Mouse (Mus musculus) limb, embryonic 13.5 days (tissue): ENCODE results near the gene Tbc1d9. TPM values are rescaled to one million over a fixed set of nuclear protein-coding genes. Genes with fewer than 3 reads are reported as not detected.

ENCODE experiments used
- ATAC-seq: fragments of 200-750 bp; cut with Nextera tagmentation; 2 replicates; pipeline ENCODE4 v1.8.0; 2017; ENCODE audit warnings: low read depth, moderate number of reproducible peaks, moderate TSS enrichment; ENCODE audit not compliant: low FRiP score
- H3K27ac ChIP-seq: fragments of 300-500 bp; sonication (generic); 2 replicates; pipeline ENCODE4 v1.5.1; 2015; ENCODE audit warnings: inconsistent platforms, mild to moderate bottlenecking, moderate library complexity
- H3K27me3 ChIP-seq: fragments of 300-500 bp; sonication (generic); 2 replicates; pipeline ENCODE4 v1.6.1; 2015; ENCODE audit warnings: mild to moderate bottlenecking, inconsistent platforms
- H3K36me3 ChIP-seq: fragments of 300-500 bp; sonication (generic); 2 replicates; pipeline ENCODE4 v1.6.1; 2015; ENCODE audit warnings: inconsistent platforms, mild to moderate bottlenecking, moderate library complexity
- H3K4me1 ChIP-seq: fragments of 300-500 bp; sonication (generic); 2 replicates; pipeline ENCODE4 v1.6.1; 2015; ENCODE audit warnings: inconsistent platforms
- H3K4me2 ChIP-seq: fragments of 300-500 bp; sonication (generic); replicated peaks from 2 replicates; pipeline ENCODE4 v1.6.1; 2015; ENCODE audit warnings: inconsistent platforms, mild to moderate bottlenecking, moderate library complexity
- H3K4me3 ChIP-seq: fragments of 300-500 bp; sonication (generic); 2 replicates; pipeline ENCODE4 v1.5.1; 2015; ENCODE audit warnings: moderate library complexity, mild to moderate bottlenecking, inconsistent platforms
- H3K9ac ChIP-seq: fragments of 300-500 bp; sonication (generic); 2 replicates; pipeline ENCODE4 v1.6.1; 2015; ENCODE audit warnings: mild to moderate bottlenecking, inconsistent platforms
- H3K9me3 ChIP-seq: fragments of 300-500 bp; sonication (generic); 2 replicates; pipeline ENCODE4 v1.6.1; 2016; ENCODE audit warnings: inconsistent platforms
- WGBS: fragments of 180-500 bp; shearing (Covaris S2); methylation state at CpG from one replicate; pipeline ENCODE4 v1.1.7; 2015; 5-methylcytosine and 5-hydroxymethylcytosine counted together
- polyA plus RNA-seq: library from polyadenylated mRNA; unstranded; fragments of >200 nt; fragmentation: Nextera tagmentation; extraction: Ambion mirVana; gene quantifications from 2 replicates; pipeline ENCODE4 v1.2.1, GENCODE M21; 2015

Gene Tbc1d9
- polyA plus RNA-seq = 1.5 and 1.7 TPM in 2 replicates

- peak; percentile 89 for ATAC-seq
- WGBS = under 1% methylated on average over 63 of the region's 63 CpGs
- peak within 1 kb of the TSS; percentile 75 for H3K4me3 ChIP-seq
- peak within 1 kb of the TSS; percentile 65 for H3K27ac ChIP-seq
- peak within 1 kb of the TSS; percentile 83 for H3K9ac ChIP-seq
- no peaks in the 10 kb centered on the region for H3K9me3 ChIP-seq
- H3K27me3 ChIP-seq = peaks cover 23% of the 10 kb centered on the region
- H3K4me2 ChIP-seq = peak within 1 kb of the TSS; percentile 86
- H3K4me1 ChIP-seq = peaks cover 11% of the 10 kb centered on the region; the same call in 1 of the 2 replicates
- H3K36me3 ChIP-seq = no peaks in the 10 kb centered on the region
Observed at GRCm38 (mm10) chr8:83165235-83165930, at the start of gene Tbc1d9. Tbc1d9 (plus strand) TSS chr8:83165352.

GRCm38 (mm10) chr8:83135086-83135485 is 30.1 kb upstream of the Tbc1d9 start:
- Histone ChIP-seq H3K9ac (no peak overlapping the region), H3K9me3 (no peaks in the 10 kb centered on the region), H3K4me3 (no peak overlapping the region), H3K4me2 (no peak overlapping the region), H3K4me1 (0 out of 2 replicates have a peak, but pooled peaks cover 6% of the 10 kb centered on the region), H3K27me3 (no peaks in the 10 kb centered on the region), H3K27ac (no peak overlapping the region), H3K36me3 (no peaks in the 10 kb centered on the region)
- ATAC-seq = no peak
- 67% methylated on average over 2 of the region's 2 CpGs for WGBS

GRCm38 (mm10) chr8:83140068-83140467 is 25.1 kb upstream of the Tbc1d9 start:
- Histone ChIP-seq H3K4me2 (no peak overlapping the region), H3K9ac (no peak overlapping the region), H3K9me3 (0 out of 2 replicates have a peak, but pooled peaks cover 3% of the 10 kb centered on the region), H3K4me3 (no peak overlapping the region), H3K4me1 (0 out of 2 replicates have a peak, but pooled peaks cover 6% of the 10 kb centered on the region), H3K27me3 (no peaks in the 10 kb centered on the region), H3K36me3 (no peaks in the 10 kb centered on the region), H3K27ac (no peak overlapping the region)
- no peak for ATAC-seq
- WGBS = 86% methylated on average over 1 of the region's 1 CpGs

DNA sequence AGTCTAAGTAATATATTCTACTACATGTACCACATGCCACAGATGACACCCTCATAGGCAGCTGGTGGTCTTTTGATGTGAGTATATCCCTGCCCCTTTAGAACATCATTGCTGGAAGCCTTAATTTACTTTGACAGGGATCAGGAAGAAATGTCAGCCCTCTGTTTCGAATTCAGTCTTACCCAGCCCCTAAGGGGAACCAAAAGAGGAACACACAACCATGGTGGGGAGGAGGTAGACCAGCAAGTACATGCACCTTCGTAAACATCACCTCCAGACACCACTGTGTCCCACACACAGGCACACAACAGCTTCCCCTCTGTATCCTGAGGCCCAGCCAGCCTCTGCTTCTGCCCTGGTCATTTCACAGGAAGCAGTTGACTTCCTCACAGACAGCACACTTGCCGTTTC is 24.4 kb upstream of the Tbc1d9 start:
- Histone ChIP-seq H3K9me3 (0 out of 2 replicates have a peak, but pooled peaks cover 3% of the 10 kb centered on the region), H3K4me1 (0 out of 2 replicates have a peak, but pooled peaks cover under 1% of the 10 kb centered on the region), H3K27ac (no peak overlapping the region), H3K36me3 (no peaks in the 10 kb centered on the region), H3K4me3 (no peak overlapping the region), H3K4me2 (no peak overlapping the region), H3K9ac (no peak overlapping the region), H3K27me3 (no peaks in the 10 kb centered on the region)
- 61% methylated on average over 3 of the region's 3 CpGs for WGBS
- no peak for ATAC-seq

DNA sequence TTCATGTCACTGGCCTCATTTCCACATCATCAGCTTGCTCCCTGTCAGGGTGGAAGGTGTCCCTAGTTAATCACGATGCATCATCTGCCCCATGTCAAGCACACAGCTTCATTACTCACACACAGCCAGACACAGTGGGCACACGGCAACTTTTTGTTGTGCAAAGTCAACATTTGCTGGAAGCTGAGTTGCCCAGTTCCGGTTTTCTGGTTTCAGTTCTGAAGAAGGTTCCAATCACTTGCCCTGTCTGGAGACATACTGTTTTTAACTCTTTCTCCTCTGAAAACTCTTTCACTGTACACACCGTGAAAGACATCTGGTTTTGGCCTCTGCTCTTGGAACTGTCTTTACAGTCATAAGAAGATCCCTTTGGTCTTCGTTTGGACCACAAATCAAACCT is 23.8 kb upstream of the Tbc1d9 start:
- Histone ChIP-seq H3K9me3 (0 out of 2 replicates have a peak, but pooled peaks cover 3% of the 10 kb centered on the region), H3K27ac (no peak overlapping the region), H3K36me3 (no peaks in the 10 kb centered on the region), H3K9ac (no peak overlapping the region), H3K4me1 (no peaks in the 10 kb centered on the region), H3K4me2 (no peak overlapping the region), H3K27me3 (no peaks in the 10 kb centered on the region), H3K4me3 (no peak overlapping the region)
- ATAC-seq = no peak
- 77% methylated on average over 5 of the region's 5 CpGs for WGBS

GRCm38 (mm10) chr8:83144601-83145000 is 20.6 kb upstream of the Tbc1d9 start:
- H3K4me2 ChIP-seq = no peak overlapping the region
- H3K9ac ChIP-seq = no peak overlapping the region
- no peaks in the 10 kb centered on the region for H3K4me1 ChIP-seq
- no peak for ATAC-seq
- 88% methylated on average over 4 of the region's 4 CpGs for WGBS
- H3K9me3 ChIP-seq = 0 out of 2 replicates have a peak, but pooled peaks cover 3% of the 10 kb centered on the region
- no peak overlapping the region for H3K4me3 ChIP-seq
- H3K27me3 ChIP-seq = no peaks in the 10 kb centered on the region
- no peaks in the 10 kb centered on the region for H3K36me3 ChIP-seq
- H3K27ac ChIP-seq = no peak overlapping the region

- no peak overlapping the region for H3K9ac ChIP-seq
- ATAC-seq = no peak
- 87% methylated on average over 3 of the region's 3 CpGs for WGBS
- H3K36me3 ChIP-seq = no peaks in the 10 kb centered on the region
- H3K27me3 ChIP-seq = no peaks in the 10 kb centered on the region
- no peak overlapping the region for H3K4me2 ChIP-seq
- H3K27ac ChIP-seq = no peak overlapping the region
- H3K4me1 ChIP-seq = no peaks in the 10 kb centered on the region
- 0 out of 2 replicates have a peak, but pooled peaks cover 3% of the 10 kb centered on the region for H3K9me3 ChIP-seq
- no peak overlapping the region for H3K4me3 ChIP-seq
Observed at GRCm38 (mm10) chr8:83145421-83145820, 19.7 kb upstream of the Tbc1d9 start.

- Histone ChIP-seq H3K27me3 (no peaks in the 10 kb centered on the region), H3K9ac (no peak overlapping the region), H3K4me1 (no peaks in the 10 kb centered on the region), H3K36me3 (no peaks in the 10 kb centered on the region), H3K4me2 (no peak overlapping the region), H3K27ac (no peak overlapping the region), H3K4me3 (no peak overlapping the region), H3K9me3 (0 out of 2 replicates have a peak, but pooled peaks cover 3% of the 10 kb centered on the region)
- no peak for ATAC-seq
- 83% methylated on average over 6 of the region's 6 CpGs for WGBS
Observed at GRCm38 (mm10) chr8:83149124-83149523, 16.0 kb upstream of the Tbc1d9 start.

- H3K9ac ChIP-seq = no peak overlapping the region
- no peaks in the 10 kb centered on the region for H3K27me3 ChIP-seq
- 70% methylated on average over 2 of the region's 2 CpGs for WGBS
- ATAC-seq = no peak
- H3K27ac ChIP-seq = no peak overlapping the region
- no peaks in the 10 kb centered on the region for H3K4me1 ChIP-seq
- H3K4me3 ChIP-seq = no peak overlapping the region
- H3K36me3 ChIP-seq = no peaks in the 10 kb centered on the region
- no peak overlapping the region for H3K4me2 ChIP-seq
- no peaks in the 10 kb centered on the region for H3K9me3 ChIP-seq
Observed at GRCm38 (mm10) chr8:83152055-83152454, 13.1 kb upstream of the Tbc1d9 start.

- Histone ChIP-seq H3K9me3 (no peaks in the 10 kb centered on the region), H3K27ac (no peak overlapping the region), H3K9ac (no peak overlapping the region), H3K27me3 (no peaks in the 10 kb centered on the region), H3K4me2 (no peak overlapping the region), H3K4me3 (no peak overlapping the region), H3K36me3 (no peaks in the 10 kb centered on the region), H3K4me1 (no peaks in the 10 kb centered on the region)
- WGBS = 63% methylated on average over 4 of the region's 4 CpGs
- no peak for ATAC-seq
Observed at GRCm38 (mm10) chr8:83152470-83152869, 12.7 kb upstream of the Tbc1d9 start.

- 14% methylated on average over 4 of the region's 4 CpGs for WGBS
- no peaks in the 10 kb centered on the region for H3K9me3 ChIP-seq
- no peak overlapping the region for H3K9ac ChIP-seq
- no peaks in the 10 kb centered on the region for H3K4me1 ChIP-seq
- no peak overlapping the region for H3K27ac ChIP-seq
- ATAC-seq = no peak
- H3K4me2 ChIP-seq = no peak overlapping the region
- no peaks in the 10 kb centered on the region for H3K27me3 ChIP-seq
- H3K4me3 ChIP-seq = no peak overlapping the region
- no peaks in the 10 kb centered on the region for H3K36me3 ChIP-seq
Observed at GRCm38 (mm10) chr8:83155110-83155509, 10.0 kb upstream of the Tbc1d9 start.

GRCm38 (mm10) chr8:83158971-83159370 is 6.2 kb upstream of the Tbc1d9 start:
- H3K36me3 ChIP-seq = no peaks in the 10 kb centered on the region
- H3K27me3 ChIP-seq = peaks cover 4% of the 10 kb centered on the region; the same call in 1 of the 2 replicates
- ATAC-seq = no peak
- no peak overlapping the region for H3K9ac ChIP-seq
- 63% methylated on average over 3 of the region's 3 CpGs for WGBS
- H3K9me3 ChIP-seq = no peaks in the 10 kb centered on the region
- H3K4me1 ChIP-seq = no peaks in the 10 kb centered on the region
- H3K27ac ChIP-seq = no peak overlapping the region
- H3K4me2 ChIP-seq = no peak overlapping the region
- H3K4me3 ChIP-seq = no peak overlapping the region
